Mouse (Mus musculus) lung, embryonic 15.5 days (tissue): Measurements from ENCODE around the gene Gm28042. TPM values are rescaled to one million over a fixed set of nuclear protein-coding genes. Genes with fewer than 3 reads are reported as not detected.
A peak's percentile ranks its signal among the peaks of the same experiment; 100 is the strongest.

ENCODE experiments used
- ATAC-seq: fragments of 200-750 bp; cut with Nextera tagmentation; 2 replicates; pipeline ENCODE4 v1.8.0; 2017; ENCODE audit warnings: moderate number of reproducible peaks, borderline replicate concordance; ENCODE audit not compliant: low FRiP score, low TSS enrichment; ENCODE audit errors: extremely low read depth
- H3K27ac ChIP-seq: fragments of 300-500 bp; sonication (generic); 2 replicates; pipeline ENCODE4 v1.5.1; 2015; ENCODE audit warnings: moderate library complexity, mild to moderate bottlenecking, inconsistent platforms
- H3K27me3 ChIP-seq: fragments of 300-500 bp; sonication (generic); 2 replicates; pipeline ENCODE4 v1.6.1; 2015; ENCODE audit warnings: inconsistent platforms
- H3K36me3 ChIP-seq: fragments of 300-500 bp; sonication (generic); 2 replicates; pipeline ENCODE4 v1.6.1; 2015; ENCODE audit warnings: inconsistent platforms
- H3K4me1 ChIP-seq: fragments of 300-500 bp; sonication (generic); 2 replicates; pipeline ENCODE4 v1.6.1; 2015; ENCODE audit warnings: inconsistent platforms
- H3K4me2 ChIP-seq: fragments of 300-500 bp; sonication (generic); 2 replicates; pipeline ENCODE4 v1.6.1; 2015; ENCODE audit warnings: inconsistent platforms, mild to moderate bottlenecking, moderate library complexity
- H3K4me3 ChIP-seq: fragments of 300-500 bp; sonication (generic); 2 replicates; pipeline ENCODE4 v1.5.1; 2015; ENCODE audit warnings: mild to moderate bottlenecking, inconsistent platforms
- H3K9ac ChIP-seq: fragments of 300-500 bp; sonication (generic); 2 replicates; pipeline ENCODE4 v1.6.1; 2015; ENCODE audit warnings: inconsistent platforms
- H3K9me3 ChIP-seq: fragments of 300-500 bp; sonication (generic); 2 replicates; pipeline ENCODE4 v1.6.1; 2016; ENCODE audit warnings: inconsistent platforms
- WGBS: fragments of 180-500 bp; shearing (Covaris S2); methylation state at CpG from one replicate; pipeline ENCODE4 v1.1.7; 2015; 5-methylcytosine and 5-hydroxymethylcytosine counted together
- polyA plus RNA-seq: library from polyadenylated mRNA; unstranded; fragments of >200 nt; fragmentation: Nextera tagmentation; extraction: Ambion mirVana; gene quantifications from 2 replicates; pipeline ENCODE4 v1.2.1, GENCODE M21; 2015

Gene Gm28042
- polyA plus RNA-seq, 1 experiment from 2014 or later = 3.1 TPM

DNA sequence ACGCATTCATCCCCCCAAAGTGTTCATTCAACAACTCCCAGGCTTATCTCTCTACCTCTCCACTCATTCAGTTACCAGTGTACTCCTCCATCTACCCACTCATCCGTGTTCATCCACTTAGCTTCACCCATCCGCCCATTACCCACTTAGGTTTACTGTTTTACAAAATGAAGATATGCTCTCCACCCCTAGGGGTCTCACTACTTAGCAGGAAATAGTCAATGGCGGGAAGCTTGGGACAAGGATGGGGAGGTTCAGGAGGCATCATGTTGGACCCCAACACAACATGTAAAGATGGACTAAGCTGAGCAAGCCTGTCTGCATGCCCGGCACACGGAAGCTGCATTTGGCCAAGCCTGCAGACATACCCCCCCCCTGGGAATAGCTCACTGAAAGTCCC lies 37.3 kb downstream of the Gm28042 start:
- Histone ChIP-seq H3K4me1 (peaks cover 17% of the 10 kb centered on the region), H3K9ac (no peak overlapping the region), H3K27ac (no peak overlapping the region), H3K4me3 (no peak overlapping the region), H3K9me3 (no peaks in the 10 kb centered on the region), H3K4me2 (no peak overlapping the region), H3K27me3 (no peaks in the 10 kb centered on the region), H3K36me3 (no peaks in the 10 kb centered on the region)
- 79% methylated on average over 6 of the region's 6 CpGs for WGBS
- no peak for ATAC-seq

DNA sequence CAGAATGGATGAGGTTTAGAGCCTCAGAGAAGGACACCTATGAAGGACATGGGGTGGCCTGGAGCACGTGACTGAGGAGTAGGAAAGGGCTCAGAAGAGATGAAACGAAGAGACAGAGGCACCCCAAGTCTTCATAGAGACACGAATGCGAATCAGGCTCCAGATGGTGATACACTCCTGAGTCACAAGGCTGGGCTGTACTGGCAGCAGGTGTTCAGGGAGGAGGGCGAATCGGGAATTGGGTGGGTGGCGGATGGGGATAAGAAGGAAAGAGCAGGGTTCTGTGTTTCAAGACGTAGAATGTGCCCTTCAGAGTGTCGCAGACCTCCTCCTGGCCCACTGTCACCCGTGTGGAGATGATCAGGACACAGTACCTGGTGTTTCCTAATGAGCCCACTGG lies 38.0 kb downstream of the Gm28042 start:
- Histone ChIP-seq H3K4me3 (no peak overlapping the region), H3K9ac (no peak overlapping the region), H3K36me3 (no peaks in the 10 kb centered on the region), H3K27ac (no peak overlapping the region), H3K4me2 (no peak overlapping the region), H3K27me3 (no peaks in the 10 kb centered on the region), H3K9me3 (no peaks in the 10 kb centered on the region), H3K4me1 (peaks cover 13% of the 10 kb centered on the region; the same call in 1 of the 2 replicates)
- ATAC-seq = no peak
- 85% methylated on average over 10 of the region's 10 CpGs for WGBS

DNA sequence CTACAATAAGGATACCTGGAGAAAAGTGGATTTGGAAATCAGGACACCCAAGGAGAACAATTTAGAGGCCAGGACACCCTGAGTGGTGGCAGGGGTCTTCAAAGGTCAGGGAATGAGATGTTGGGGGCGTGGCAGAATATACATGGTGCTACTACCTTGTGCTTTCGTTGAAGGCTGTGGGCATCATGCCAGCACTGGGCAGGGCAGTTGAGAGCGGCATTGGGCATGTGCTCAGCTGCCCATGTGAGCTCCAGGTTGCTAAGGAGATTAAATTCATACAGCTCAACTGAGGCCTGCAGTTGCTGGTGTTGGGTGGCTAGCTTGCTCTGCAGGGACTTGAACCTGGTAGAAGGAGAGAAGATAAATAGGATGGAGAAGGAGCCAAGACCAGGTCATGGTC lies 38.9 kb downstream of the Gm28042 start:
- Histone ChIP-seq H3K4me3 (no peak overlapping the region), H3K27ac (no peak overlapping the region), H3K4me2 (no peak overlapping the region), H3K9ac (no peak overlapping the region), H3K36me3 (no peaks in the 10 kb centered on the region), H3K9me3 (no peaks in the 10 kb centered on the region), H3K27me3 (no peaks in the 10 kb centered on the region), H3K4me1 (peaks cover 4% of the 10 kb centered on the region; the same call in 1 of the 2 replicates)
- no peak for ATAC-seq
- WGBS = 70% methylated on average over 3 of the region's 3 CpGs

DNA sequence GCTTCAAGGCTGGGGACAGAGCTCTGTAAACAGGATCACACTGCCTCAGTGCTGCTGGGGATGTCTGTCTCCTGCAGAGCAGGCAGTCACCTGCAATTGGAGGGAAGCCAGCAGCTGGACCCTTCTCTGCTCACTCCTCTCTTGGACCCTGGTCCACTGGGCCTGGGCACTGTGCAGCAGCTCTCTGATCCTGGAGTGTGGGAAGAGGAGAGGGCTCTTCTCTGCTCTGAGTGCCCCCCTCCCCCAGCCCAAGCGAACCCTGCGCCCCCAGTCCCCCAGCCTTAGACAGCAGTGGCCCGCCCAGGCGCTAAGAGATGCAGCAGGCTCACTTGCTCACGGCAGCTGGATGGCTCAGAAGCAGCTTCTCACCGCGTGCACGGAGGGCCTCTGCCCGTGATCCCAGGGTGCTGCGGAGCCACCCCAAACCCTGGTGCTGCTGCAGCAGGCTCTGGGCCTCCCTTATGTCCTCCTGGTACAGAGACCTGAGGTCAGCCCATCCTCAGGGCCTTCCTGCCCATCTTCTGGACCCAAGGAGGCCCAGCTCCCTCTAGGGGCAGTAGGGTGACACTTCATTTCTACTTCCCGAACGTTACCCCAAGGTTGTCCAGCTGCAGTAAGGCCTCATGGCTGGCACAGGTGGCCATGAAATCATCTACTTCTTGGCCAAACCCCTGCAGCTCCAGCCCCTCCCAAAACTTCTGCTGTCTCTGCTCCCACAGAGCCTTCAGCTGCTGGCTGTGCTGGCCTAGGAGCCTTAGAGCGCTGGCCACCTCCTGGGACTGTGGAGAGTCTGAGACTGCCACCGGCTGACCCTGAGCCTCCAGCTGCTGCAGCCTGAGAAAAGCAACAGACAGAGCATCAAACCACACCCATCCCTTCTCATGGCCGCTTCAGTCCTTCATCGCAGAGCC lies 41.5 kb downstream of the Gm28042 start:
- Histone ChIP-seq H3K9me3 (no peaks in the 10 kb centered on the region), H3K4me3 (no peak overlapping the region), H3K4me1 (no peaks in the 10 kb centered on the region), H3K9ac (no peak overlapping the region), H3K27me3 (no peaks in the 10 kb centered on the region), H3K36me3 (no peaks in the 10 kb centered on the region), H3K27ac (no peak overlapping the region), H3K4me2 (no peak overlapping the region)
- no peak for ATAC-seq
- WGBS = 40% methylated on average over 16 of the region's 16 CpGs

DNA sequence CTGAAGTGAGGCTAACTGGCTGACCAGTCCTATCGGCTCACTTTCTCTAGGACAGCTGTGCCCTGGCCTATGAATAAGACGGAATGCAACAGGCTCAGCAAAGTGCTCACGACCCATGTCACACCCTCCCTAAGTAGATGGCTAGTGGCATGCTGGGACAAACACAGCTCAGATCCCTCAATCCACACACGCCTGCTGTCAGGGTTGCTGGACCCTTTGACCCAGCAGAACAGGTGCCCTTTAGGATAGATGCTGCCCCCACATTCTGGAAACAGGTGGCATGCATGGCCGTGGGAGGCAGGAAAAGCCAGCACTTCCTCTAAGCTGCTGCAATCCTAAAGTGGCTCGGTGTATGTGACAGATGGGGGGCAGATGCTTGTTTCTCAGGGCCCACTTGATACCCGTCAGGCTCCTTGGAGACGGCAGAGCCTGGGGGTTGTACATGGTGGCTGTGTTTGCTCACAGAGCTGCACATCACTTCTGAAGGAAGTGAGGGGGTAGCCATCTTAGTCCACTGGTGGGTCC lies 42.2 kb downstream of the Gm28042 start:
- H3K4me2 ChIP-seq = no peak overlapping the region
- no peak for ATAC-seq
- no peaks in the 10 kb centered on the region for H3K27me3 ChIP-seq
- H3K4me3 ChIP-seq = no peak overlapping the region
- no peak overlapping the region for H3K27ac ChIP-seq
- H3K9ac ChIP-seq = no peak overlapping the region
- no peaks in the 10 kb centered on the region for H3K36me3 ChIP-seq
- H3K4me1 ChIP-seq = no peaks in the 10 kb centered on the region
- WGBS = 54% methylated on average over 8 of the region's 8 CpGs
- no peaks in the 10 kb centered on the region for H3K9me3 ChIP-seq

DNA sequence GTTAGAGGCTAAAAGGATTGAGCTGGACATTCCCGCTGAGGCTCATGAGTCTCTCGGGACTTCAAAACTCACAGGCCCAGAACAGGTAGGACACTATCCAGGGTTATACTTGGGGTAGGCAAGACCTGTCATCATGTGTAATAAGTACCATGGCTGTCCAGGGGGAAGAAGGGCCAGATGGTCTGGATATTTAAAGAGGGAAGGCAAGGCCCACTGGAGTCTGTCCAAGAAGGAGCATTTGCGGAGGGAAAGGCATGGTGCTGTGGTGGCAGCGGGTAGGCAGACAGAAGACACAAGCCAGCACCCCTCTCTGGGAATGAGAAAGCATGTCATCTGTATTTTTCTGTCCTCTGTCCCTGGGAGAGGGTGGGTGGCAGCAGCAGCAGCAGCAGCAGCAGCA lies 46.8 kb downstream of the Gm28042 start:
- 86% methylated on average over 4 of the region's 4 CpGs for WGBS

DNA sequence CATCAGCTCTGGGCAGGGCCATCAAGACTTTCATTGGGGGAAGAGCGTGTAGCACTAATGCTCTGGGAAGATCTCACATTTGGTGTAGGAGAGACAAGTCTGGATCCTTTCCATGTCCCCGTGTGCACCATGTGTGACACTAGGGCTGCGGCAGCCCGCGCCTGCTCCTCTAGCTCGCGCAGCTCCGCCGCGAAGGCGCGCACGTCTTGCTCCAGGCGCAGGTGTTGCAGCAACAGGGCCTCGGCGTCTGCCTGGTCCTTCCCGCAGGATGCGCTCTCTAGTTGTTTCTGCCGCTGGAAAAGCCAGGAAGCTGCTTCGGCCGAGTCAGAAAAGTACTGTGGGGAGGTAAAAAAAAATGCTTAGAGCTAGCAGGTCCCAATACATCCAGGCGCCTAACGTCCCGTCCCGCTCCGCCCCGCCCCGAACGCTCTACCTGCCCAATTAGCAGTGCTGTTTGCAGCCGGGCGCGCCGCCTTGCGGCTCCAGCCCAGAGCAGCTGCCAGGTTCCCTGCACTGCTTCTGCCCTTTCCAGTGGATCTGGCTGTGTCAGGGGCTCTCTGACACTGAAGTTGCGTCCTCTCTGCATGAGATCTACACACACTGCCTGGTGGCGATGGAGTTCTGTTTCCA lies 48.9 kb downstream of the Gm28042 start:
- peak overlapping the region; percentile 23 for H3K4me3 ChIP-seq
- no peaks in the 10 kb centered on the region for H3K9me3 ChIP-seq
- 0 out of 2 replicates have a peak, but pooled peaks cover 4% of the 10 kb centered on the region for H3K4me1 ChIP-seq
- WGBS = 1% methylated on average over 36 of the region's 36 CpGs
- peak overlapping the region; percentile 53 for H3K4me2 ChIP-seq
- H3K36me3 ChIP-seq = no peaks in the 10 kb centered on the region
- no peak overlapping the region; the same call in 1 of the 2 replicates for H3K9ac ChIP-seq
- ATAC-seq = peak; percentile 60; the same call in 1 of the 2 replicates
- no peak overlapping the region for H3K27ac ChIP-seq
- H3K27me3 ChIP-seq = peaks cover 24% of the 10 kb centered on the region

More for the DNA sequence above, 46.8 kb downstream of the Gm28042 start:
- ATAC-seq = no peak
- peaks cover 24% of the 10 kb centered on the region for H3K27me3 ChIP-seq
- H3K9me3 ChIP-seq = no peaks in the 10 kb centered on the region
- H3K27ac ChIP-seq = no peak overlapping the region
- H3K4me2 ChIP-seq = no peak overlapping the region
- 0 out of 2 replicates have a peak, but pooled peaks cover 4% of the 10 kb centered on the region for H3K4me1 ChIP-seq
- no peak overlapping the region for H3K4me3 ChIP-seq
- no peaks in the 10 kb centered on the region for H3K36me3 ChIP-seq
- H3K9ac ChIP-seq = no peak overlapping the region

DNA sequence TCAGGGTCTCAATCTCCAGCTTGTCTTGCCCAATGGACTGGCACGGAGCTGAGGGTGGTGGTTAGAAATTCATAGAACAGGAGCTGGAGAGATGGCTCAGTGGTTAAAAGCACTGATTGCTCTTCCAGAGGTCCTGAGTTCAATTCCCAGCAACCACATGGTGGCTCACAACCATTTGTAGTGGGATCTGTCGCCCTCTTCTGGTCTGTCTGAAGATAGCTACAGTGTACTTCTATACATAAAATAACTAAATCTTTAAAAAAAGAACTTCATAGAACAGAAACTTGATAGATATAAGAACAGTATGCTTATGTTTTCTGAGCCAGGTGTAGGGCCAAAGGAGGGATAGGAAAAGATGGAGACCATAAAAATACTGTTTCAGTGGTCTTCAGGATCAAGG lies 55.1 kb downstream of the Gm28042 start:
- ATAC-seq = no peak
- H3K4me3 ChIP-seq = no peak overlapping the region
- H3K27me3 ChIP-seq = peaks cover under 1% of the 10 kb centered on the region; the same call in 1 of the 2 replicates
- no peak overlapping the region for H3K9ac ChIP-seq
- WGBS = 70% methylated on average over 2 of the region's 2 CpGs
- H3K27ac ChIP-seq = no peak overlapping the region
- H3K9me3 ChIP-seq = no peaks in the 10 kb centered on the region
- no peaks in the 10 kb centered on the region for H3K36me3 ChIP-seq
- no peak overlapping the region for H3K4me2 ChIP-seq
- no peaks in the 10 kb centered on the region for H3K4me1 ChIP-seq

DNA sequence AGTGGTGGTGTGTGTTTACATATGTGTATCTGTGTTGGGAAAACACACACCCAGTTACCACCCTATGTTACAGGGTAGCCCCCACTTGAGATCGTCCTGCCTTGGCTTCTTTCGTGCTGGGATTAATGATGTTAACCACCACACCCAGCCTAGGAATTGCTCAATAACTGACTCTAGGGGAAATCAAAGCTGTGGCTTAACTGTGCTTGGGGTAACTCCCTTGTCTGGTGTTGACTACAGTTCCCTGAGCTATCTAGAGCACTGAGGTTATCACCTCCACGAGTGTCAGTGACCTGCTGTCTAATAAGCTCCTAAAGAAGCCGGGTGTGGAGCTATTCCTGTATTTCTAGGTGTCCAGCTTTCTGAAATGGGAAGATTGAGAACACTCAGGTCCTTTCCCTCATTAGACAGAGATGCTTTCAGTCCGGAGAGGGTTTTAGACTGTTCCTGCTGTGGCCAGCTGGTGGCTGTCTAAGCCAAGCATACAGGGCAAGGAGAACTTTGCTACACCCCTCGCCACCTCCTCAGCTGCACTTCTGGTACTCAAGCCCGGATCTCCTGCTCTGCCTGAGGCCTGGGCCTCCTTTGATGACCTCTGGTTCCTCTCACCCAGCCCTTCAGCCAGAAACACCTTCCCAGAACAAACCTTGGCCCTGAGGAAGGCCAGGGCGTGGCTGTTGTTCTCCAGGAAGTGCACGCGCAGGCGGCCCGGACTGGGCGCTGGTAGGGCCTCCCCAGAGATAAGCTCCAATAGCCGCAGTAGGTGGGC lies 57.5 kb downstream of the Gm28042 start:
- H3K27ac ChIP-seq = no peak overlapping the region
- H3K27me3 ChIP-seq = no peaks in the 10 kb centered on the region
- H3K9me3 ChIP-seq = no peaks in the 10 kb centered on the region
- ATAC-seq = peak; percentile 59; the same call in 1 of the 2 replicates
- H3K4me2 ChIP-seq = no peak overlapping the region
- H3K4me1 ChIP-seq = no peaks in the 10 kb centered on the region
- H3K4me3 ChIP-seq = no peak overlapping the region
- H3K36me3 ChIP-seq = no peaks in the 10 kb centered on the region
- 57% methylated on average over 14 of the region's 14 CpGs for WGBS
- no peak overlapping the region for H3K9ac ChIP-seq

DNA sequence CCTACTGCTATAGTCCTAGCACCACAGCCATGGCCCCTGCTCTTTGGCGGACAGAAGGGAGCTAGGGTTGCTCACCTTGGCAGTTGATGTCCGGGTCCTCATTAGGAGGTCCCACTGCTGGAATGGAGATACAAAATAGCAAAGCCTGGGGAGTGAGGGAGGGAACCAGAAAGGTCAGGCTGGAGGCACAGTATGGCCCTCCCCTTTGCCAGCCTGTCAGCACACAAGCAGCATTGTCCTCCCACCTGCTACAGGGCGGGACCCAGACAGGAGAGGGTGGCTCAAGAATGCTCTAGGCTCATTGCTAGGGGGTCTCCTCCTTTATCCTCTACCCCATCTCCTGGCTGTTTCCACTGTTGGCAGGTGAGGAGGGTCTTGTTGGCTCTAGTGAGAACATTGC lies 58.7 kb downstream of the Gm28042 start:
- Histone ChIP-seq H3K9ac (no peak overlapping the region), H3K27me3 (no peaks in the 10 kb centered on the region), H3K36me3 (no peaks in the 10 kb centered on the region), H3K4me1 (no peaks in the 10 kb centered on the region), H3K4me3 (no peak overlapping the region), H3K27ac (no peak overlapping the region), H3K9me3 (no peaks in the 10 kb centered on the region), H3K4me2 (no peak overlapping the region)
- WGBS = 74% methylated on average over 3 of the region's 3 CpGs
- no peak for ATAC-seq

DNA sequence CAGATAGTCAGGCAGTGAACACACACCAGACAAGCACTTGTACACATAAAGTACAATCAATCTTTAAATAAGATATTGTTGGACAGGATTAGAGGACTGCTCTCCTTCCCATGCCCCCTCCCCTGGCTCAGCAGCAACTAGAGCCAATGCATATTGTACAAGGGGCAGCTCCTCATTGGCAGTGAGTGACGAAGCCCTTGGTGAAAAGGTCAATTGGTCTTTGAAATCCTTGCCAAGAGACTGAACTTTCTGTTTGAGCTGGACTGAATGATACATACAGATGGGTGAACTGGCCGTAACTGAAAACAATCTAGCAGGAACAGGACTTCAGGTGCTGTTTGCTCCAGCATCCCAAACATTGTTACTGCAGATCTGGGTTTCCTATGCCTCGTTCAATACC lies 60.1 kb downstream of the Gm28042 start:
- 68% methylated on average over 3 of the region's 3 CpGs for WGBS
- Histone ChIP-seq H3K27ac (no peak overlapping the region), H3K9me3 (no peaks in the 10 kb centered on the region), H3K4me2 (no peak overlapping the region), H3K36me3 (no peaks in the 10 kb centered on the region), H3K4me3 (no peak overlapping the region), H3K9ac (no peak overlapping the region), H3K4me1 (no peaks in the 10 kb centered on the region), H3K27me3 (no peaks in the 10 kb centered on the region)
- ATAC-seq = no peak
